Mouse (Mus musculus): ENCODE results near the gene Prkch.

DNA sequence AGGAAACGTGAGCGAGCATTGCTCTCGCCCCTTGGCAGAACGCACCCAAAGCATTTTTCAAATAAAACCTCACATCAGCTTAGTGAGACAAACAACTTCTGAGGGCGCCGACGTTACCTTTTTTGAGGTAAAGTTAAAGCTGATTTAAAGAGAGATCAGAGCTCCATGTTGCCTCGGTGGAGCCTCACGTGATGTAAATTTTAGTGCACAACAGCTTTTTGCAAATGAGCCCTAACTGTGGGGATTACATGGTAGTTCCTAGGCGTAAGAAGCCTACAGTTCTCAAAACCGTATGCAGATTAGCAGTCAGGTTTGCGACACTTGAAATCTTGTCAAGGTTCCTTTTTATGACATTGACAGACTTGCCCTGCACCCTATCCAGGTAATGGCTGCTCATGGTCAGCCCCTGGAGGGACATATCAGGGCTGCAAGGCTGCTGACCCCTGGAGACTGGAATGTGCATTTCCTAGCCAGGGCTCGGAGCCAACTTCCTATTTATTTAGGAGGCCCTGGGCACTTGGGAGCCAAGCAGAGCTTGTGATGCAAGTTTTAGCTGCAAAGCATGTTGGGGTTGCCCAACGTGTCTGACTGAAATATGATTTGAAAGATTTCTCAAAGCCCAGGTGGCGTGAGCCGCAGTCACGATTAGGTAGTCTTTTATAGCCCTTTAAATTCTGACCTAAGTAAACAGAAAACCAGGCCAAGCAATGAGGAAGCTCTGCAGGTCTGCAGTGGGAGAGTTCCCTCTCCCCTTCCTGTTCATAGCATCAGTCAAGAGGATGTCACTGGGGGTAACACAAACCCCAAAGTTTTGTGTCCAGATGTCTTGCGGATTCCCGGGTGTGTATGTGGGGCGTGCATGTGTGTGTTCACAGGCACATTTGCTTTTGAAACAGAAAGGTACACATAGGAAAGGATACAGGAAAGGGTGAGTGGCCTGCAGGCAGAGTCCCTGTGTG lies 102.8 kb downstream of the Prkch start:
- no peak for TF ChIP-seq TAL1 (conservative IDR thresholded peaks at IDR 0.05; ENCODE audit: low read depth, low read length)
- TF ChIP-seq CTCF (IDR thresholded peaks at IDR 0.05; ENCODE audit: low read depth, low read length) = no peak
- TF ChIP-seq GATA1 (IDR thresholded peaks at IDR 0.05; ENCODE audit: borderline replicate concordance, low read length) = no peak
- TF ChIP-seq GATA2 (IDR thresholded peaks at IDR 0.05; ENCODE audit: borderline replicate concordance, low read depth, low read length) = no peak
